Mouse (Mus musculus) MEL (cell line): ENCODE measurements around the gene Adtrp. TPM values are rescaled to one million over a fixed set of nuclear protein-coding genes. Genes with fewer than 3 reads are reported as not detected.

Experiments used
- DNase-seq: peaks from one replicate; pipeline ENCODE4 v3.0.0; 2011; ENCODE audit warnings: low read depth, low spot score
- H3K27ac ChIP-seq: 2 replicates; pipeline ENCODE4 v1.5.1; 2012; ENCODE audit warnings: low read depth, mild to moderate bottlenecking, control low read depth, low read length, moderate library complexity; ENCODE audit not compliant: control insufficient read depth
- H3K27me3 ChIP-seq, 2 experiments: fragments of 150-350 bp in 1 of 2; sonication (generic) in 1 of 2; 2 replicates each; pipeline ENCODE4 v1.6.1; 2012; ENCODE audit warnings: low read length in 2 of 2, mild to moderate bottlenecking in 2 of 2, improper control_type of control experiment in 1 of 2, moderate library complexity in 1 of 2; ENCODE audit not compliant: insufficient read depth in 2 of 2, control insufficient read depth in 1 of 2
- H3K36me3 ChIP-seq, 2 experiments: 2 replicates each; pipeline ENCODE4 v1.6.1; 2012 to 2014; ENCODE audit warnings: low read length in 2 of 2, improper control_type of control experiment in 1 of 2, inconsistent platforms in 1 of 2, mild to moderate bottlenecking in 1 of 2; ENCODE audit not compliant: insufficient read depth in 2 of 2, control insufficient read depth in 1 of 2
- H3K4me1 ChIP-seq, 2 experiments: fragments of 150-350 bp in 1 of 2; sonication (generic) in 1 of 2; 2 replicates each; pipeline ENCODE4 v1.6.1; 2012; ENCODE audit warnings: low read length in 2 of 2, improper control_type of control experiment in 1 of 2, mild to moderate bottlenecking in 1 of 2; ENCODE audit not compliant: insufficient read depth in 2 of 2, control insufficient read depth in 1 of 2
- H3K4me3 ChIP-seq, 2 experiments: fragments of 150-350 bp in 1 of 2; sonication (generic) in 1 of 2; 2 replicates each; pipeline ENCODE4 v1.5.1; 2012; ENCODE audit warnings: low read depth in 2 of 2, low read length in 2 of 2, mild to moderate bottlenecking in 2 of 2, moderate library complexity in 2 of 2, control low read depth in 1 of 2, improper control_type of control experiment in 1 of 2; ENCODE audit not compliant: control insufficient read depth in 1 of 2, insufficient read depth in 1 of 2
- H3K79me2 ChIP-seq: 2 replicates; pipeline ENCODE4 v1.6.1; 2012; ENCODE audit warnings: mild to moderate bottlenecking, low read length, moderate library complexity; ENCODE audit not compliant: control insufficient read depth, poor library complexity, insufficient read depth
- H3K9ac ChIP-seq: 2 replicates; pipeline ENCODE4 v1.6.1; 2012; ENCODE audit warnings: low read depth, mild to moderate bottlenecking, control low read depth, low read length, moderate library complexity; ENCODE audit not compliant: control insufficient read depth, poor library complexity, severe bottlenecking
- H3K9me3 ChIP-seq: fragments of 150-350 bp; sonication (generic); replicated peaks from 2 replicates; pipeline ENCODE4 v1.6.1; 2012; ENCODE audit warnings: mild to moderate bottlenecking, low read length, improper control_type of control experiment, moderate library complexity; ENCODE audit not compliant: insufficient read depth
- BHLHE40 ChIP-seq: IDR thresholded peaks from 2 replicates; pipeline ENCODE4 v1.6.1; 2012; ENCODE audit warnings: low read depth, mild to moderate bottlenecking, inconsistent platforms, low read length, improper control_type of control experiment, borderline replicate concordance
- CHD1 ChIP-seq: IDR thresholded peaks from 2 replicates; pipeline ENCODE4 v1.6.1; 2012; ENCODE audit warnings: low read depth, mild to moderate bottlenecking, inconsistent platforms, low read length, improper control_type of control experiment
- CHD2 ChIP-seq: IDR thresholded peaks from 2 replicates; pipeline ENCODE4 v1.6.1; 2011; ENCODE audit warnings: low read length, improper control_type of control experiment
- E2F4 ChIP-seq: IDR thresholded peaks from 2 replicates; pipeline ENCODE4 v1.6.1; 2011; ENCODE audit warnings: low read depth, low read length, improper control_type of control experiment, borderline replicate concordance
- ELF1 ChIP-seq: IDR thresholded peaks from 2 replicates; pipeline ENCODE4 v1.6.1; 2014; ENCODE audit warnings: low read depth, mild to moderate bottlenecking, inconsistent platforms, low read length, improper control_type of control experiment, moderate library complexity
- EP300 ChIP-seq, 2 experiments: IDR thresholded peaks; 2 replicates each; pipeline ENCODE4 v1.6.1; 2011; ENCODE audit warnings: improper control_type of control experiment in 2 of 2, low read length in 2 of 2, low read depth in 1 of 2, mild to moderate bottlenecking in 1 of 2
- ETS1 ChIP-seq: IDR thresholded peaks from 2 replicates; pipeline ENCODE4 v1.6.1; 2012; ENCODE audit warnings: low read depth, mild to moderate bottlenecking, inconsistent platforms, low read length, improper control_type of control experiment, moderate library complexity
- JUND ChIP-seq: IDR thresholded peaks from 2 replicates; pipeline ENCODE4 v1.6.1; 2011; ENCODE audit warnings: low read depth, mild to moderate bottlenecking, improper control_type of control experiment, low read length
- MAFK ChIP-seq: IDR thresholded peaks from 2 replicates; pipeline ENCODE4 v1.6.1; 2011; ENCODE audit warnings: low read depth, mild to moderate bottlenecking, low read length, improper control_type of control experiment, borderline replicate concordance
- MAZ ChIP-seq: IDR thresholded peaks from 2 replicates; pipeline ENCODE4 v1.6.1; 2012; ENCODE audit warnings: low read depth, mild to moderate bottlenecking, inconsistent platforms, low read length, improper control_type of control experiment
- MEF2A ChIP-seq: IDR thresholded peaks from 2 replicates; pipeline ENCODE4 v1.6.1; 2014; ENCODE audit warnings: low read depth, mild to moderate bottlenecking, inconsistent platforms, low read length, improper control_type of control experiment; ENCODE audit not compliant: poor library complexity, insufficient replicate concordance, severe bottlenecking; ENCODE audit errors: extremely low read depth
- NELFE ChIP-seq: IDR thresholded peaks from 2 replicates; pipeline ENCODE4 v1.6.1; 2011; ENCODE audit warnings: low read depth, low read length, improper control_type of control experiment
- NRF1 ChIP-seq: IDR thresholded peaks from 2 replicates; pipeline ENCODE4 v1.6.1; 2014; ENCODE audit warnings: low read depth, mild to moderate bottlenecking, inconsistent platforms, low read length, improper control_type of control experiment, moderate library complexity; ENCODE audit not compliant: poor library complexity, insufficient read depth, severe bottlenecking
- POLR2A ChIP-seq, 2 experiments: IDR thresholded peaks; 2 replicates each; pipeline ENCODE4 v1.6.1; 2011 to 2012; ENCODE audit warnings: low read length in 2 of 2, mild to moderate bottlenecking in 2 of 2, control low read depth in 1 of 2, improper control_type of control experiment in 1 of 2, low read depth in 1 of 2, moderate library complexity in 1 of 2; ENCODE audit not compliant: control insufficient read depth in 1 of 2, insufficient read depth in 1 of 2, poor library complexity in 1 of 2
- RAD21 ChIP-seq: IDR thresholded peaks from 2 replicates; pipeline ENCODE4 v1.6.1; 2011; ENCODE audit warnings: mild to moderate bottlenecking, low read depth, low read length, improper control_type of control experiment
- SMC3 ChIP-seq: IDR thresholded peaks from 2 replicates; pipeline ENCODE4 v1.6.1; 2011; ENCODE audit warnings: low read depth, low read length, improper control_type of control experiment
- TAL1 ChIP-seq: IDR thresholded peaks from 2 replicates; pipeline ENCODE4 v1.6.1; 2012; ENCODE audit warnings: mild to moderate bottlenecking, inconsistent platforms, low read length, moderate library complexity, mixed read lengths
- TCF12 ChIP-seq: IDR thresholded peaks from 2 replicates; pipeline ENCODE4 v1.6.1; 2014; ENCODE audit warnings: low read depth, mild to moderate bottlenecking, inconsistent platforms, low read length, improper control_type of control experiment, moderate library complexity
- UBTF ChIP-seq: IDR thresholded peaks from 2 replicates; pipeline ENCODE4 v1.6.1; 2012; ENCODE audit warnings: low read depth, mild to moderate bottlenecking, inconsistent platforms, low read length, improper control_type of control experiment, moderate library complexity, borderline replicate concordance; ENCODE audit not compliant: insufficient read depth
- USF2 ChIP-seq, 2 experiments: IDR thresholded peaks; 2 replicates each; pipeline ENCODE4 v1.6.1; 2011 to 2012; ENCODE audit warnings: improper control_type of control experiment in 2 of 2, low read length in 2 of 2, borderline replicate concordance in 1 of 2, inconsistent platforms in 1 of 2, low read depth in 1 of 2, mild to moderate bottlenecking in 1 of 2; ENCODE audit not compliant: insufficient read depth in 1 of 2
- ZC3H11A ChIP-seq: IDR thresholded peaks from 2 replicates; pipeline ENCODE4 v1.6.1; 2012; ENCODE audit warnings: low read depth, mild to moderate bottlenecking, inconsistent platforms, low read length, improper control_type of control experiment
- ZMIZ1 ChIP-seq: IDR thresholded peaks from 2 replicates; pipeline ENCODE4 v1.6.1; 2012; ENCODE audit warnings: low read depth, mild to moderate bottlenecking, inconsistent platforms, low read length, improper control_type of control experiment, moderate library complexity
- polyA plus RNA-seq, 2 experiments: library from polyadenylated mRNA; stranded (reverse) in 1 of 2; unstranded in 1 of 2; fragments of >175 nt in 1 of 2; fragments of >200 nt in 1 of 2; gene quantifications; 2 replicates each; pipeline versions ENCODE4 v1.2.1 to v1.2.4; 2012; ENCODE audit warnings: low replicate concordance in 2 of 2, low read depth in 1 of 2; ENCODE audit not compliant: insufficient read length in 2 of 2, insufficient read depth in 1 of 2, missing spikeins in 1 of 2
- total RNA-seq: library from RNA; depleted of rRNA; stranded (reverse); fragments of 300-350 nt; gene quantifications from 2 replicates; pipeline ENCODE4 v1.2.3, GENCODE M21; 2012

Gene Adtrp
- total and polyA plus RNA-seq, 3 experiments = not detected

DNA sequence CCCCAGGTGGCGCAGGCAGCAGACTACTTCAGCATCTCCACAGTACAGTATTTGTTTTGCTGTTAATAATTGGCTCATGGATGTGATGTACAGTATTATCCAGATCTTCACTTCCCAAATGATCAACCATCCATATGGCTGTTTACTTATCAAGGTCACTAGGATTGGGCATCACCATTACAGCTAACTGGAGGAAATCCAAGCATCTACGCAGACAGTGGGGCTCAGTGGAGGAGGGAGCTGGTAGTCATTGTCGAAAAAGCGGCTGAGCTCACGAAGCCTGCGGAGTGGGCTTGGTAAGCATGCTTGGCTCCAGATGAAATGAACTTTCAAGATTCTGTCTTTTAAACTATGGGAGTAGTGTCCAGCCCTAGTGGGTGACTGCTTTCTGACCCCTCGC lies 36.7 kb downstream of the Adtrp start:
- no peaks in the 10 kb centered on the region for H3K9me3 ChIP-seq
- H3K27me3 ChIP-seq = no peaks in the 10 kb centered on the region
- no peaks in the 10 kb centered on the region for H3K79me2 ChIP-seq
- H3K27ac ChIP-seq = no peak overlapping the region
- DNase-seq = no peak
- no peak for TF ChIP-seq BHLHE40
- no peak for TF ChIP-seq MAZ
- TF ChIP-seq ELF1 = no peak
- no peak for TF ChIP-seq USF2 (IDR thresholded peaks at IDR 0.05; ENCODE audit: borderline replicate concordance in 1 of 2, insufficient read depth in 1 of 2, low read depth in 1 of 2, low read length in 2 of 2)
- no peak for TF ChIP-seq POLR2A (IDR thresholded peaks at IDR 0.05; ENCODE audit: control insufficient read depth in 1 of 2, insufficient read depth in 1 of 2, low read depth in 1 of 2, low read length in 2 of 2, poor library complexity in 1 of 2)
- TF ChIP-seq ZC3H11A = no peak
- no peak for TF ChIP-seq UBTF
- TF ChIP-seq CHD2 = no peak
- no peak for TF ChIP-seq RAD21
- no peak for TF ChIP-seq NELFE
- TF ChIP-seq NRF1 = no peak
- no peak for TF ChIP-seq EP300 (IDR thresholded peaks at IDR 0.05; ENCODE audit: low read depth in 1 of 2, low read length in 2 of 2)
- TF ChIP-seq MAFK = no peak
- no peak for TF ChIP-seq JUND
- no peak for TF ChIP-seq TAL1
- no peak for TF ChIP-seq MEF2A
- no peak for TF ChIP-seq SMC3
- TF ChIP-seq ETS1 = no peak
- no peak for TF ChIP-seq E2F4
- H3K9ac ChIP-seq = no peak overlapping the region
- H3K4me3 ChIP-seq = no peak overlapping the region
- no peaks in the 10 kb centered on the region for H3K4me1 ChIP-seq
- no peaks in the 10 kb centered on the region for H3K36me3 ChIP-seq

DNA sequence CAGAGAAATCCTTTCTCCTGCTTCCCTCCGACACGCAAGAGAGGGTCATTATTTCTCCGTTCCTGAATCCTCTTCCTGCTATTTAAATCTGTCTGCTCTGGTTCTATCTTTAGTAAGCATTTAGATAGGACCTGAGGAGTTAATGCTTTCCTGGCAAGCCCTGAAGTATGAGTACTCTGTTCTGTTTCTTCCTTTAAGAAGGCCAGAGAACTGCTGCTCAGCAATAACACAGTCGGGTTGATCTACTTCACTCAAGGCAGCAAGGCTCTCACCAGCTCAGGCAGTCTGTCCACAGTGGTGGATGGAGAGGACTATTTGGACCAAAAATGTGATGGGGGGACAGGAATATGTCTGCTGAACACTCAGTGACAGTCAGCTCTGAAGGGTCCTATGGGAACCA lies 39.7 kb downstream of the Adtrp start:
- Histone ChIP-seq H3K4me3 (no peak overlapping the region), H3K4me1 (no peaks in the 10 kb centered on the region)
- no peak for DNase-seq

More for the DNA sequence above, 39.7 kb downstream of the Adtrp start:
- Histone ChIP-seq H3K79me2 (no peaks in the 10 kb centered on the region), H3K9ac (no peak overlapping the region), H3K9me3 (no peaks in the 10 kb centered on the region), H3K36me3 (no peaks in the 10 kb centered on the region), H3K27ac (no peak overlapping the region), H3K27me3 (no peaks in the 10 kb centered on the region)
- TF ChIP-seq ZMIZ1 (no peak), ETS1 (no peak), TAL1 (no peak), BHLHE40 (no peak), E2F4 (no peak), ZC3H11A (no peak), TCF12 (no peak), CHD1 (no peak), RAD21 (no peak)
